Mouse (Mus musculus): ENCODE measurements around the gene Uqcc2.

DNA sequence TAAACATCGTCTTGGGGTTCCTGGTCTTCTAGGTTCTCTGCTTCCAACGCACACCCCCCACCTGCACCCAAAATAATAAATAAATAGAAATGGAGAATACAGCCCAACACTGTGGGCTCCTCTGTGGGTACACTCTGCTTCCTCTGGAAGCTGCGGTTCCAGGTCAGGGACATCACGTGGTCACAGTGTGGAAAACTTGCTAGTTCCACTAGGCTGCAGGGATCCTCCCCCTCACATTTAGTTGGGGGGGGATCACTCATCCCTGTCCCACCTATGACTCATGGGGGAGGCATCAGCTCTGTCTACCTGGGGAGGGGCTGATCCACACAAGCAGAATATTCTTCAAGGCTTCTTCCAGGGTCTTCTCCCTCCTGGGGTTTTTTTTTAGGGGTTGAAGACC lies 10.4 kb upstream of the Uqcc2 start:
- TF ChIP-seq CTCF (IDR thresholded peaks at IDR 0.05; ENCODE audit: borderline replicate concordance, extremely low read depth, insufficient read depth, insufficient read length) (no peak), POLR2A (IDR thresholded peaks at IDR 0.05; ENCODE audit: borderline replicate concordance, extremely low read depth, insufficient read depth, insufficient read length, poor library complexity, severe bottlenecking) (no peak)
